Comparison of ENCODE assay signal across 8 mouse cellular contexts in the genomic region with DNA sequence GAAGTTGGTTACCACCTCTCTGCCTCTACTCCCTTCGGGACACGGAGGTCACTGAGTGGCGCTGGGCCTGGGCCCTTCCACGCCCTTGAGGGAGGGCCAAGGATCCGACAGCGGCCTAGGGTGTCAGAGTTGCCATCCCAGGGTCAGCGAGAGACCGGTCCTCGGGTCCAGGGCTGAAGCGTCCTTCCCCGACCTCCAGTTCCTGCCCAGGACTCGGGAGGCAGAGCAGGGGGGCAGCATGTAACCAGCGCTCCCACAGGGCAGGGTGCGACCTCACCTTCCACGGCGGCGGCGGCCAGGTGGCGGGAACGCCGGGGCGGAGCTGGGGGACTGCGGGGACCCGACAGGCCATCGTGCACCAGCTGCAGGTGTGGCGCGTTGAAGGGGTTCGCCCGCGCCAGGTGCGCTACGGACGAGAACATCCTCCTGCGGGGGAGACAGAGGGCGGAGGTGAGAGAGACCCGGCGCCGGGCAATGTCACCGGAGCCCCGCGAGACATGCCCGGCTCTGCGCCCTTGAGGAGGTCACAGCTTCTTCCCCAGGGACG. TPM values are rescaled to one million over a fixed set of nuclear protein-coding genes. Genes with fewer than 3 reads are reported as not detected.
A peak's percentile ranks its signal among the peaks of the same experiment; 100 is the strongest.
DNase-seq lines count a peak whose midpoint lies in the region; ATAC-seq and TF ChIP-seq lines count a peak whose summit lies in the region.

No protein-coding gene starts in this region.

- H3K27me3 ChIP-seq in CH12.LX (replicated peaks) = no peaks in the 10 kb centered on the region
- no peaks in the 10 kb centered on the region for H3K27me3 ChIP-seq in embryonic facial prominence, embryonic 13.5 days
- H3K27me3 ChIP-seq in heart, embryonic 13.5 days (replicated peaks) = no peaks in the 10 kb centered on the region
- no peaks in the 10 kb centered on the region for H3K27me3 ChIP-seq in spleen, adult 2 months (ENCODE audit: control insufficient read depth, insufficient read depth, low read length)

- peaks cover 9 to 39% of the 10 kb centered on the region in 2 experiments; a peak in 3 of 4 replicates for H3K4me1 ChIP-seq in CH12.LX (ENCODE audit: control insufficient read depth in 1 of 2, insufficient read depth in 2 of 2)
- H3K4me1 ChIP-seq in embryonic facial prominence, embryonic 13.5 days = peaks cover 19% of the 10 kb centered on the region
- peaks cover 45% of the 10 kb centered on the region for H3K4me1 ChIP-seq in heart, embryonic 13.5 days
- no peaks in the 10 kb centered on the region; the same call in 1 of the 2 replicates for H3K4me1 ChIP-seq in spleen, adult 2 months (ENCODE audit: control insufficient read depth, insufficient read depth, insufficient read length)

- TF ChIP-seq RAD21 in CH12.LX (IDR thresholded peaks at IDR 0.05; ENCODE audit: low read depth, low read length) = no peak

- H3K9me3 ChIP-seq in CH12.LX (replicated peaks; ENCODE audit: low read length) = no peaks in the 10 kb centered on the region
- no peaks in the 10 kb centered on the region for H3K9me3 ChIP-seq in embryonic facial prominence, embryonic 13.5 days
- H3K9me3 ChIP-seq in heart, embryonic 13.5 days = no peaks in the 10 kb centered on the region

- H3K4me2 ChIP-seq in CH12.LX (ENCODE audit: insufficient read depth, low read depth, poor library complexity, severe bottlenecking) = peak overlapping the region; percentile 50
- H3K4me2 ChIP-seq in embryonic facial prominence, embryonic 13.5 days = peak overlapping the region; percentile 87
- peak overlapping the region; percentile 82 for H3K4me2 ChIP-seq in heart, embryonic 13.5 days

- DNase-seq in CH12.LX (ENCODE audit: extremely low read depth) = no peak
- peak; percentile 43 for DNase-seq in Muller cell, postnatal 12 days (ENCODE audit: inconsistent ontology term)
- DNase-seq in kidney, postnatal 25 days = peak; percentile 53 to 83
- DNase-seq in spleen, adult 2 months (ENCODE audit: low read depth in 1 of 2, low spot score in 2 of 2) = peak in 1 of 2 experiments; percentile 39
- no peak for DNase-seq in layer of hippocampus, adult 9-10 months (ENCODE audit: low spot score)

- TF ChIP-seq CTCF in CH12.LX (conservative IDR thresholded peaks at IDR 0.05 in 1 of 2, IDR thresholded peaks at IDR 0.05 in 1 of 2; ENCODE audit: low read depth in 2 of 2, low read length in 2 of 2) = no peak
- TF ChIP-seq CTCF in spleen, adult 2 months (IDR thresholded peaks at IDR 0.05; ENCODE audit: extremely low read depth, insufficient read depth, insufficient read length, insufficient replicate concordance) = no peak

- under 1% methylated on average over 44 of the region's 44 CpGs for WGBS in embryonic facial prominence, embryonic 13.5 days
- WGBS in heart, embryonic 13.5 days = under 1% methylated on average over 44 of the region's 44 CpGs
- WGBS in spleen, adult 2 months = under 1% methylated on average over 43 of the region's 44 CpGs

- H3K4me3 ChIP-seq in CH12.LX (replicated peaks in 1 of 3; ENCODE audit: low read depth in 2 of 3, low read length in 2 of 3, poor library complexity in 1 of 3) = peak overlapping the region; percentile 81 to 99 (median 88)
- peak overlapping the region; percentile 98 for H3K4me3 ChIP-seq in embryonic facial prominence, embryonic 13.5 days
- H3K4me3 ChIP-seq in heart, embryonic 13.5 days = peak overlapping the region; percentile 100
- peak overlapping the region; percentile 97 for H3K4me3 ChIP-seq in spleen, adult 2 months (ENCODE audit: extremely low read depth, insufficient read depth, insufficient read length)

- no peak for TF ChIP-seq EP300 in CH12.LX (IDR thresholded peaks at IDR 0.05; ENCODE audit: low read length)

- in situ Hi-C loops in CH12.LX (cut with MboI; ENCODE audit: low pct_ligation_motif_present, low pct_unique_long_range_greater_than_20kb, low sequenced_read_pairs) = no loop called here

- peaks cover 31% of the 10 kb centered on the region for H3K79me2 ChIP-seq in CH12.LX (replicated peaks; ENCODE audit: control insufficient read depth, extremely low read depth, insufficient read depth, poor library complexity, severe bottlenecking)

- peak; percentile 33 for ATAC-seq in embryonic facial prominence, embryonic 13.5 days (ENCODE audit: insufficient number of reproducible peaks, insufficient read depth, low FRiP score, low TSS enrichment, low read depth)
- ATAC-seq in heart, embryonic 13.5 days (ENCODE audit: extremely low read depth, insufficient number of reproducible peaks, low FRiP score, low TSS enrichment) = peak; percentile 43
- ATAC-seq in megakaryocyte, adult 5-6 weeks (ENCODE audit: poor library complexity, severe bottlenecking) = peak; percentile 55

- peak overlapping the region; percentile 17 for H3K27ac ChIP-seq in CH12.LX (ENCODE audit: insufficient read depth, low read depth)
- peak overlapping the region; percentile 89 for H3K27ac ChIP-seq in embryonic facial prominence, embryonic 13.5 days
- peak overlapping the region; percentile 97 for H3K27ac ChIP-seq in heart, embryonic 13.5 days (replicated peaks)
- peak overlapping the region; percentile 99 for H3K27ac ChIP-seq in spleen, adult 2 months (ENCODE audit: insufficient read depth, low read length)

- H3K9ac ChIP-seq in CH12.LX (ENCODE audit: insufficient read depth, low read depth) = peak overlapping the region; percentile 71
- peak overlapping the region; percentile 99 for H3K9ac ChIP-seq in embryonic facial prominence, embryonic 13.5 days
- H3K9ac ChIP-seq in heart, embryonic 13.5 days = peak overlapping the region; percentile 99

- dilution Hi-C loops in CH12.LX (cut with MboI; ENCODE audit: extremely low pct_ligation_motif_present, extremely low pct_unique_long_range_greater_than_20kb, low sequenced_read_pairs) = no loop called here

- peaks cover 28 to 36% of the 10 kb centered on the region in 2 experiments for H3K36me3 ChIP-seq in CH12.LX (replicated peaks in 1 of 2; ENCODE audit: control insufficient read depth in 1 of 2, insufficient read depth in 1 of 2, low read length in 1 of 2)
- peaks cover 35% of the 10 kb centered on the region for H3K36me3 ChIP-seq in embryonic facial prominence, embryonic 13.5 days
- peaks cover 41% of the 10 kb centered on the region for H3K36me3 ChIP-seq in heart, embryonic 13.5 days
- peaks cover 21% of the 10 kb centered on the region for H3K36me3 ChIP-seq in spleen, adult 2 months (ENCODE audit: control insufficient read depth, insufficient read depth, low read length)

- no peak for TF ChIP-seq POLR2A in CH12.LX (IDR thresholded peaks at IDR 0.05; ENCODE audit: low read depth, low read length)
- TF ChIP-seq POLR2A in spleen, adult 2 months (IDR thresholded peaks at IDR 0.05; ENCODE audit: low read depth, low read length) = no peak

TF ChIP-seq in CH12.LX, 34 proteins besides CTCF, POLR2A, EP300 and RAD21 (continues in another document):
- TF ChIP-seq MAFK (IDR thresholded peaks at IDR 0.05; ENCODE audit: insufficient replicate concordance, low read length) (no peak), ZKSCAN1 (IDR thresholded peaks at IDR 0.05; ENCODE audit: borderline replicate concordance, low read depth, low read length) (no peak), UBTF (IDR thresholded peaks at IDR 0.05; ENCODE audit: low read depth, low read length) (no peak; the same call in 1 of the 2 replicates), USF1 (IDR thresholded peaks at IDR 0.05; ENCODE audit: low read depth, low read length) (no peak), MYC (IDR thresholded peaks at IDR 0.05; ENCODE audit: low read depth, low read length) (no peak), CHD1 (IDR thresholded peaks at IDR 0.05; ENCODE audit: low read depth, low read length) (no peak), MAZ (IDR thresholded peaks at IDR 0.05; ENCODE audit: low read depth, low read length) (no peak), MEF2A (IDR thresholded peaks at IDR 0.05; ENCODE audit: borderline replicate concordance, low read depth, low read length) (no peak), BHLHE40 (IDR thresholded peaks at IDR 0.05; ENCODE audit: low read depth, low read length) (no peak), PAX5 (IDR thresholded peaks at IDR 0.05; ENCODE audit: low read length) (no peak)

RNA-seq across cellular contexts. Expression of gene Slc25a3, which starts 0.5 kb away (rescaled TPM):
- total RNA-seq in CH12.LX (2012; rRNA removed) (428 and 431 TPM in 2 replicates), CH12.LX (2014; rRNA removed) (509 and 560 TPM in 2 replicates)
- polyA plus RNA-seq in CH12.LX (2012; ENCODE audit: insufficient read length, low read depth) = 670 and 792 TPM in 2 replicates
- polyA plus RNA-seq in embryonic facial prominence, embryonic 13.5 days (2015; fragmentation: Nextera tagmentation; extraction: Ambion mirVana) = 402 and 411 TPM in 2 replicates
- 801 and 895 TPM in 2 replicates for polyA plus RNA-seq in heart, embryonic 13.5 days (2015; fragmentation: Nextera tagmentation; extraction: Ambion mirVana)
- 402 and 461 TPM in 2 replicates for total RNA-seq in megakaryocyte, adult 5-6 weeks (2015)
- 143 and 163 TPM in 2 replicates for total RNA-seq in megakaryocyte, adult 5-6 weeks (2017)
- polyA plus RNA-seq in spleen, adult 2 months (2012; rRNA removed) = 173 and 245 TPM in 2 replicates

RNA-seq across cellular contexts. Expression of gene Ikbip, which starts 40.6 kb away (rescaled TPM):
- 6.2 and 7.2 TPM in 2 replicates for total RNA-seq in CH12.LX (2012; rRNA removed)
- 4.7 and 6.0 TPM in 2 replicates for total RNA-seq in CH12.LX (2014; rRNA removed)
- 2.1 and 2.5 TPM in 2 replicates for polyA plus RNA-seq in CH12.LX (2012; ENCODE audit: insufficient read length, low read depth)
- 57.5 and 71.1 TPM in 2 replicates for polyA plus RNA-seq in embryonic facial prominence, embryonic 13.5 days (2015; fragmentation: Nextera tagmentation; extraction: Ambion mirVana)
- 40.2 and 41.3 TPM in 2 replicates for polyA plus RNA-seq in heart, embryonic 13.5 days (2015; fragmentation: Nextera tagmentation; extraction: Ambion mirVana)
- 8.1 and 15.4 TPM in 2 replicates for total RNA-seq in megakaryocyte, adult 5-6 weeks (2015)
- total RNA-seq in megakaryocyte, adult 5-6 weeks (2017) = 15.0 and 26.5 TPM in 2 replicates
- 0.55 and 1.2 TPM in 2 replicates for polyA plus RNA-seq in spleen, adult 2 months (2012; rRNA removed)

RNA-seq across cellular contexts. Expression of gene Apaf1, which starts 40.8 kb away (rescaled TPM):
- total RNA-seq in CH12.LX (2012; rRNA removed) = 17.6 and 22.1 TPM in 2 replicates
- total RNA-seq in CH12.LX (2014; rRNA removed) = 27.3 and 29.6 TPM in 2 replicates
- 16.0 and 18.2 TPM in 2 replicates for polyA plus RNA-seq in CH12.LX (2012; ENCODE audit: insufficient read length, low read depth)
- polyA plus RNA-seq in embryonic facial prominence, embryonic 13.5 days (2015; fragmentation: Nextera tagmentation; extraction: Ambion mirVana) = 24.6 and 25.7 TPM in 2 replicates
- 11.3 and 11.9 TPM in 2 replicates for polyA plus RNA-seq in heart, embryonic 13.5 days (2015; fragmentation: Nextera tagmentation; extraction: Ambion mirVana)
- 139 and 147 TPM in 2 replicates for total RNA-seq in megakaryocyte, adult 5-6 weeks (2015)
- 70.8 and 73.6 TPM in 2 replicates for total RNA-seq in megakaryocyte, adult 5-6 weeks (2017)
- 6.5 and 7.0 TPM in 2 replicates for polyA plus RNA-seq in spleen, adult 2 months (2012; rRNA removed)

RNA-seq across cellular contexts. Expression of gene Tmpo, which starts 57.8 kb away (rescaled TPM):
- total RNA-seq in CH12.LX (2012; rRNA removed) = 163 and 179 TPM in 2 replicates
- 467 and 525 TPM in 2 replicates for total RNA-seq in CH12.LX (2014; rRNA removed)
- polyA plus RNA-seq in CH12.LX (2012; ENCODE audit: insufficient read length, low read depth) = 177 and 198 TPM in 2 replicates
- 237 and 252 TPM in 2 replicates for polyA plus RNA-seq in embryonic facial prominence, embryonic 13.5 days (2015; fragmentation: Nextera tagmentation; extraction: Ambion mirVana)
- polyA plus RNA-seq in heart, embryonic 13.5 days (2015; fragmentation: Nextera tagmentation; extraction: Ambion mirVana) = 128 and 129 TPM in 2 replicates
- total RNA-seq in megakaryocyte, adult 5-6 weeks (2015) = 559 and 619 TPM in 2 replicates
- 895 and 963 TPM in 2 replicates for total RNA-seq in megakaryocyte, adult 5-6 weeks (2017)
- 37.0 and 65.6 TPM in 2 replicates for polyA plus RNA-seq in spleen, adult 2 months (2012; rRNA removed)

Comparison
In these comparisons a context has a peak if more than half of its experiments do, and no peak if none do; other contexts are left out.
1. DNase-seq: peak in Muller cell, postnatal 12 days (single experiment) and kidney, postnatal 25 days (2 of 2); none in CH12.LX (single experiment) and layer of hippocampus, adult 9-10 months (single experiment).
2. H3K27ac ChIP-seq: peak in every context shown above with its lines; median percentile 99 in spleen, adult 2 months; 97 in heart, embryonic 13.5 days; 89 in embryonic facial prominence, embryonic 13.5 days; 17 in CH12.LX.
3. RNA of gene Ikbip, which starts 40.6 kb away (polyA plus RNA-seq): 57.5 to 71.1 TPM in embryonic facial prominence, embryonic 13.5 days and 40.2 to 41.3 TPM in heart, embryonic 13.5 days; 2.1 to 2.5 TPM in CH12.LX and 0.55 to 1.2 TPM in spleen, adult 2 months; every median in the first group is over 10 times any median in the second.
4. Peak in every context shown above with its lines, with median percentiles within 50 percentile points of each other: H3K4me2 ChIP-seq, H3K4me3 ChIP-seq, H3K9ac ChIP-seq and ATAC-seq.